20 mouse cellular contexts compared by ENCODE assay signal in genomic region chr10:19031875-19032274, GRCm38 (mm10).
"Had no signal": no experiment of that assay in that cellular context is flagged by ENCODE, and none has a peak within 500 bp of the region (broad histone marks: within the 10 kb centered on the region; RNA-seq: fewer than 3 reads in every experiment).

No protein-coding gene starts in this region.

- DNase-seq: liver, postnatal 0 days; lung, adult 2 months; lung, postnatal 10 days; lung, postnatal 4 days; midbrain, embryonic 14.5 days; retina, postnatal 1 day; right cerebral cortex, adult 18-20 months; right cerebral cortex, postnatal 25 days; right cerebral cortex, postnatal 4 days; spleen, adult 18-20 months; thymus, adult 18-20 months; thymus, postnatal 14 days; thymus, postnatal 36 days had no signal

- ATAC-seq: liver, postnatal 0 days; midbrain, embryonic 16.5 days had no signal

- H3K9me3 ChIP-seq: lung, embryonic 15.5 days; midbrain, embryonic 10.5 days; midbrain, embryonic 12.5 days; neural tube, embryonic 13.5 days; neural tube, embryonic 15.5 days had no signal

- H3K27me3 ChIP-seq: lung, embryonic 15.5 days; midbrain, embryonic 12.5 days; neural tube, embryonic 13.5 days; neural tube, embryonic 15.5 days had no signal

- H3K4me2 ChIP-seq: lung, embryonic 15.5 days; midbrain, embryonic 12.5 days; neural tube, embryonic 13.5 days; neural tube, embryonic 15.5 days had no signal

- H3K27ac ChIP-seq: lung, embryonic 15.5 days; midbrain, embryonic 10.5 days; midbrain, embryonic 12.5 days; neural tube, embryonic 13.5 days; neural tube, embryonic 15.5 days had no signal

- H3K9ac ChIP-seq: liver, postnatal 0 days; lung, embryonic 15.5 days; midbrain, embryonic 12.5 days; neural tube, embryonic 13.5 days; neural tube, embryonic 15.5 days had no signal

- H3K36me3 ChIP-seq: lung, embryonic 15.5 days; midbrain, embryonic 10.5 days; midbrain, embryonic 12.5 days; neural tube, embryonic 13.5 days; neural tube, embryonic 15.5 days had no signal

- H3K4me1 ChIP-seq: lung, embryonic 15.5 days; midbrain, embryonic 10.5 days; midbrain, embryonic 12.5 days; neural tube, embryonic 13.5 days; neural tube, embryonic 15.5 days had no signal

- H3K4me3 ChIP-seq: lung, embryonic 15.5 days; midbrain, embryonic 10.5 days; midbrain, embryonic 12.5 days; myocyte; neural tube, embryonic 13.5 days; neural tube, embryonic 15.5 days had no signal
